Mouse (Mus musculus) kidney, adult 8-10 months (tissue): ENCODE data around the gene Tcf20.
A peak's percentile ranks its signal among the peaks of the same experiment; 100 is the strongest.

Experiments
- DNase-seq, 2 experiments: peaks; one replicate each; pipeline ENCODE4 v3.0.0; 2022

Gene Tcf20

DNA sequence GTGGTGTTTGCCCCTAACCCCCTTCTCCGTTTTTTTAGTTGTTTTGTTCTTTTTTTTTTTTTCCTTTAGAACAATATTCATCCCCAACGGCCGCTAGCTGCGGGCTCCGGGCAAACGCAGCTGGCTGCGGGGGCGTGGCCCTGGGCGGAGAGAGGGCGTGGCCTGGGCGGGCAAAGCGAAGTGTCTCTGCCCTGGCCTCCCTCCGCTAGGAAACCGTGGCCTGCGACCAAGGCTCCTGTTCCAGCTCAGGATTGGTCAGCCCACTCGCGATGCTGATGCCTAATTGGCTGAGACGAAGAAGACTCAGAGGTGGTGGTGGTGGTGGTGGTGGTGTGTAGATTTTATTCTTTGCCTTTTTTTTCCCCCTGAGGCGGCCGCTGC lies at the start of gene Tcf20:
TSS of gene Tcf20 (minus strand) at position 141 of the 381 bp plus-strand sequence.
- peak; percentile 88 to 93 for DNase-seq

DNA sequence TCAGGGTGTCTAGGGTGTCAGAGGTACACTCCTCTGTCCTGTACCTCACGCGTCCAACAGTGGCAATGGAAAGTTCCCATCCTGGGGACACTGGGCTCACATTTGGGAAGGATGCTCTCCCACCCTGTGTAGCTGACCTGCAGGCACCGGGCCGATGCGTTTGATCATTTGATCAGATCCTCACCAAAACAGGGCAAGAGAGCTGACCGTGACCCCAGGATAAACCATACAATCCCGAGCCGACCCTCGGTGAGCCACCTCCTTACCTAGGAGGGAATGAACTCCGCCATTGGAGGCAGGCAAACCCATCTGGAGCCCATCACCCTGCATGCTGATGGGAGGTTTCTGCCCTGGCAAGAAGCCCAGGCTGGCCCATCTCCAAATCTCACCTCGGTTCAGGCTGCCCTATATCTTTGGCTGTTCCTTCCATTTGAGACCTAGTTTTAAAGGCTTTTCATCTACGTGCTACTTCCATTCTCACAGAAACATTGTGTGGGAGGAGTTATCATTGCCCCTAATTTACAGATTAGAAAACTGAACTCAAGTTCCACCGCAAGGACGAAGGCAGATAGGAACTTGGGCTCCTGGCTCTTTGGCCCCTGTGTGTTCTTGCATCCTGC lies 49.3 kb upstream of the Tcf20 start:
- DNase-seq: peak in 1 of 2 experiments; percentile 32

DNA sequence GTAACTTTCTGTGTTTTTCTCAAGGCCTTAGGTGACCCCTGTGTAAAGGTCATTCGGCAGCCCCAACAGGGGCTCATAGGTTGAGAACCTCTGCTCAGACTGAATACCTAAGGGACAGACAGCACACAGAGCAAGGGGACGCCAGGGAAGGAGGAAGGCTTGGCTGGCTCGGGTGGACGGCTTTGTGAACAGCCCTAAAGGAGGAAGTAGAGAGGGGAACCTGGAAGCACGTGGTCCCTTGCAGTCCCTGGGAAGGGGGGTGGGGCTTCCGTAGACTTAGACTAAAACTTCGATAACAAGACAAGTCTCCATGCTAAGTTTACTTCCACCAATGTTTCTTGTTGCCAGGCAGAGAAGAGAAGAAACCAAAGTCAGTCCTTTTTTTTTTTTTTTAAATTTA lies 48.4 kb upstream of the Tcf20 start:
- DNase-seq: no peak

DNA sequence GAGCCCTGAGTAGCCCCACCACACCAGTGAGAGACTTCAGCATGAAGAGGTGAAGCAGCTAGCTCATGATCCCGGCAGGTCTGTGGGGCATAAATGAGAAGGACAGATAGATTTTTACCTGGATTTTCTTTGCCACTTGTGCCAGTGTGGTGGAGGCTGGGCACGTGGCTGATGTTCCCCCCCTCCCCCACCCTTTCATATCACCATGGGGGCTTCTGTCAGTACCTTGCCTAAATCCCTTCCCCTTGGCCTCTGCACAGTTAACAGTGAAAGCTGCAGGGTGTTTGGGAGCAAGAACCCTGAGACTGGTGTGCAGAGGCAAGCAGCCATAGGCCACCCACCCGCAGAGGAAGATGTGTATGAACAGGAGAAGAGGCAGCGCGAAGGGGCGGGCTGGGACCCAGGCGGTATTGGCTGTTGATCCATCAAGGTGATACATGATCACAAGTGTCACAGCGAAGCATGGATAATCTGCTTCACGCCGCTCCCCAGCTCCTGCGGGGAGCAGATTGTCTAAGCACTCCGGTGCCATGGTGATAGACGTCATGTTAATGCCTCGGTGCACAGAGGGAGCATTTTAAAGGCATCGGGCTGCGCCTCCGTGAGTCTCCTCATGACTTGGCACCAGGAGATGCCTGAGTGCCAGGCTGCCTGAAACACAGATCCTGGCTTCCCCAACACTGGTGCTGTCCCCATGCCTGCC lies 46.8 kb upstream of the Tcf20 start:
- DNase-seq: no peak

DNA sequence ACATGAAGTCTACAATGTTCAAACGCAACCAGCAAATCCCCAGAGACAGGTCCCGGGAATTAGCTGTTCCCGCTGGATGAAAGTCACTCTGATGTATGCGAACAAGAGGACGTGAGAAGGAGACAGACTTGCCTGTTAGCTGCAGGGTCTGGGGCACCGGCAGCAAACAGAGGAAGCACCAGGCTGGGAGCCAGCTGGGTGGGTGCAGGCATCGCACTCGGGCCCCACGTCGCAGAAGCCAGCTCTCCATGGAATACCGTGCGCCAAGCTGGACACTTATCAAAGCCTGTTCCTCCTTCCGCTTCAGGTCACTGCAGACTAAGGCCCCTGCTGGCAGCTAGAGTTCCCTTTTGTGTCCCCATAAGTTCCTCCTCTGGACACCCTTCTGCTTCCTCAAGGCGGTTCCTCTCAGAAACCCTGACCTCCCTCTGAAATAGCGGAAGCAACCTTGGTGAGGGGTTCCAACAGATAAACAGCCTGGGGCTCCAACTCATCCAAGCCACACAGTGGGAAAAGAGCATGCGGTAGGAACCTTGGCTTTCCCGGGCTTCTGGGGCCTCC lies 45.4 kb upstream of the Tcf20 start, which contains the start of gene Nfam1:
TSS of gene Nfam1 (minus strand) at position 326 of the 561 bp plus-strand sequence.
- no peak for DNase-seq

DNA sequence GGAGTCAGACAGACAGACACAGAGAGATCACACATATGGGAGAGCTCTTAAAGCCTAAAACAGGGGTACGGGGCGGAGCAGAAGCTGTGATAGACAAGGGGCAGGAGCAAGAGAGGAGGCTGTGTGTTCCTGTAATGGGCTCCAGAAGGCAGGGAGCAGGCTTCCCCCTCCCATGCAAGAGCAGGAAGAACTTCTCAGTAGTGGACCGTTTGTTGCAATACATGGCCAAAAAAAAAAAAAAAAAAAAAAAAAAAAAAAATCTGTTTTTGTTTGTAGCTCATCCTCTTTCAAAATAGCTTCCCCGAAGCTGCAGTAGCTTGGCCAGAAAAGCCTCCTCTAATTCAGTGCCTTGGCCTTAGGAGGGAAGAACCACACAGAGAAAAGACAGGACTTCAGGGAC lies 43.2 kb upstream of the Tcf20 start:
- no peak for DNase-seq

DNA sequence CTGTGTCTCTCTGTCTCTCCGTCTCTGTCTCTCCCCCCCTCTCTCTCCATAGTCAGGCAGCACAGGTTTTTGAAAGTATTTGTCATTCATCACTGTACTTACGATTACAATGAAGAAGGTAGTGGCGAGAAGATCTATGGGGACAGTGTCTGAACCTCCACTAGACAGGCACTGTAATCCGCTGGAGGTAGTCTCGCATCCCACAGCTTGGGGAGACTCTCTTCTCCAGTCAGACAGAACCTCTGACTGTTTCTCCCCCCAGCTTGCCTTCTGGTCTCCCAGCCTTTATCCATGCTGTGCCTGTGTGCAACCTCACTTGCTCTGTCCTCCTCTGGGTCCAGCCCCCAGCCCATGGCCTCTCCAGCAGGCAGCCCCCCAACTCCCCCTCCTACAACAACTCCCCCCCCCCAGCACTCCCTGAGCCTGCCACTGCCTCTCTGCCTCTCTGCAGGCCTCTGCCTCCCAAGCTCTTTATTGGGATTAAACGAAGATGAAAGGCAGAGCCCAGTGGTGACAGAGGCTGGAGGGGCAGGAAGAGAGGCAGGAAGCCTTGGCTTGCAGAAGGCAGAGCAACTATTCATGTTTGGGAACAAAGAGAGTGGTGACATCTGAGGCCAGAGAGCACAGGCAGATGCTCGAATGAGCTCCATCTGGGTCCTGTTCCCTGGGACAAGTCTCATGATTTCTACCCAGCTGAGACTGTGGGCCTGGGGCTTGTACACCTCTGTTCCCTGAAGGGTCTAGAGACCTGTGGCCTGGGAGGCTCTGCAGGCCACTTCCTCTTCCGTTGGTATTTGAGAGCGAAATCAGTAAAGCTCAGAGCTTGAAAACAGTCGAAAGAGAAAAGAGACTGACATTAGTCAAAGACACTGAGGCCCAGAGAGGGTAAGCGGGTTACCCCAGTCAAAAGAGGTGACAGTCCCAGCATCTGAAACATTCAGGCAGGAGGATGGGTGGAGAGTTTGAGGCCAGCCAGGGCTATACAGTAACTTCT lies 42.4 kb upstream of the Tcf20 start:
- no peak for DNase-seq

DNA sequence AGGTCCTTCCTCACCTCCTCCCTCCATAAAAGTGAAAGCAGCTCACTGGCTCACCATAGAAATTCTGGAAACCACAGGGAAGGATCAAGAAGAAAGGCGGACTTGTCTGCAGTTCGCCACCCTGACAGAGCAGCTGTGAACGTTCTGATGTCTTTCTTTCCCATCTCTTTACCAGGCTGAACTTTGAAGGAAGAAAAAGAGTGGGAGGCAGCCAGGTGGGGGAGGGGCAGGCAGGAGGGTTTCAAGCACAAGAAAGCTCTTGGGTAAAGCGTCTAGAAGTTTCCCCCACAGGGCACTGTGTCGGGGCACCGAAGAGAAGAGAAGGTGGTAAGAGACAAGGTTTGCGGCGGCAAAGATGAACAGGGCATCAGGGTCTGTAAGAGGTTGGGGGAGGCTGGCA lies 38.5 kb upstream of the Tcf20 start:
- no peak for DNase-seq

DNA sequence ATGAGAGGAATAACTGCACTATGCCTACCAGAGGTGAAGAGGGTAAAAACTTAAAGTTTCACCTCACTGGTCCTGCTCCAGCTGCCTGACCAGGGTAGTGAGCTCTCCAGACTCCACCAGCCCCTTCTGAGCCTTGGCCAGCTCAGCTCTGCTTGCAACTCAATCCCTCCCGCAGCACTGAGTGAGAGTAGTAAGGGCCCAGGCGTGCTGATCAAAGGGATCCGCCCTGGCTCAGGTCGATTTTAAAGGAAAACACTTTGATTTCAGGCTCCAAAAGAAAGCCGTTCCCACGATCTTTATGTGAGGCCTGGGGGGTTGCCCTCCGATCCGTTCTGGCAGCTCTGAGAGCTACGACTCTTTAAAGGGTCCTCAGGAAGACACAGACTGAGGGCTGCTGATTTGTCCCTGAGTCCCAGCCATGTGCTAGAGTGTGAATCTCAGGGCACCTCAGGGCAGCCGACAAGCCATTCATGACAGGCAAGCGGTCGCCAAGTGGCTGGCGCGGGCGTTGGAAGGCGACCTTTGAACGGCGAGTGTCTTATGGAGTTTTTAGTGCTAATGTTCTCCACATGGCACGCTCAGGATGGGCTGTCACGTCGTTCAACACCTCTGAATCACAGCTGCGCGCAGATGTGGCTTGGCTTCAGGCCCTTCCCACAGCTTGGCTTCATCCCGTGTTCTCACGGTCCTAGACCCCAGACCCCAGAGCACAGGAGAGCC lies 37.5 kb upstream of the Tcf20 start:
- DNase-seq: peak; percentile 28 to 54

DNA sequence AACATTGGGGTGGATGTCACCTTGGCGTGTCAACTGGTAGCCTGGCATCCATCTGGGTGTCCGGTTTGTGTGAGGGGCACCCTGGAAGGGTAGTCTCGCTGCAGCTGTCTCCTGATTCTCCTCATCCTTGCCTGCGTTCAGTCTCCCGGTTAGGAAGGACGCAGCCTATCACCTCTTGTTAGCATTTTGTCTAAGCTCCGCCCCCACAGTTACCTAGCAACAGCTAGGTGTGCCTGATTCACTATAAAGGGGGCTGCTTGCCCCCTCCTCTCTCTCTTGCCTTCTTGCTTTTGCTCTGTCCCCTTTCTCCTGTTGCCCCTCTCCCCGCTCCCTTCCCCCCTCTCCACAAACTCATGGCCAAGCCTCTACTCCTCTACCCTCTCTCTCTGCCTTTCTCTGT lies 35.3 kb upstream of the Tcf20 start:
- DNase-seq: no peak

DNA sequence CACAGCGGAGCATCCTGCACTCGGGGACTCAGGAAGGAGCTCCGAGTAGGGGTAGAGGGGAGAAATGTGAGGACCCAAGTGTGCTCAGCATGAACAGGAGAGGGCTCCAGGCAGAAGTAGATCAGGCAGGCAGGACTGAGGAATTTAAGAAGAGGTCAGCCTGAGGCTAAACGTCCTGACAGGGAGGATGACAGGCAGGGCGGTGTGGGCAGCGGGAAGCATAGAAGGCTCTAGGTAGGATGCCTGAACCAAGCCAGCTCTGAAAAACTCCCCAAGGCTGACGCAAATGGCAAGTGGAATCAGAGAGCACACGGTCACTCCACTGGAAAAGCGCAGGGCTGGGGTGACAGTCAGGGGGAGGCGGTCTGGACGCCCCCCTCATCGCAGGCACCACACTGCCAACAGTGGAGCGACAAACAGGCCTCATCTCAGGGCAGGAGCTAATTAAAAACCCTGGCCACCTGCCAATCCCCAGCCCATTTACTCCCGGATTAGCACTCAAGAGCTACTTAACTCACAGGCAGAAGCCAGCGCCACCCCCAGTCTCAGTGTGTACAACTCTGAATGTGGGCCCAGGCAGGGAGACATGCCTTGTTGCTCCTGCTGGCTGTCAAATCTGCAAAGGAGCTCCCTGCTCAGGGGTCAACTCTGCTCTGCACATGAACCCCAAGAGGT lies 23.5 kb upstream of the Tcf20 start:
- DNase-seq: peak in 1 of 2 experiments; percentile 20

DNA sequence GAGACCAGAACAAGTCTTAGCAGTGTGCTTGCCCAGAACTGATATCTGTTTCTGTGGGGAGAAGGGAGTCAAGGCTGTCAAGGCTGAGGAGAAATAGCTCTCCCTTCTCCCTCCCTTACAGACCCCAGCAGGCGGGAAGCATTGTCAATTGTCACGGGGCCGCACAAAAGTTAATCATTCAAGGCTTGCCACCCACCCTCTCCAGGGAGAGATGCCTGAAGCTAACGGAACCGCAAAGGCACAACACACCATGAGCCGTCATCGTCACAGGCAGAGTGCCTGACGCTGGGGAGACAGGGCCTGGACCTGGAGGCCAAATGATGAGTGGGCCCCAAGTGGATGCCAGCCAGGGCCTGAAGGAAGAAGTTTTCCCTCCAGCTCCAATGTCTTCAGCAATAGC lies 22.8 kb upstream of the Tcf20 start:
- DNase-seq: no peak

DNA sequence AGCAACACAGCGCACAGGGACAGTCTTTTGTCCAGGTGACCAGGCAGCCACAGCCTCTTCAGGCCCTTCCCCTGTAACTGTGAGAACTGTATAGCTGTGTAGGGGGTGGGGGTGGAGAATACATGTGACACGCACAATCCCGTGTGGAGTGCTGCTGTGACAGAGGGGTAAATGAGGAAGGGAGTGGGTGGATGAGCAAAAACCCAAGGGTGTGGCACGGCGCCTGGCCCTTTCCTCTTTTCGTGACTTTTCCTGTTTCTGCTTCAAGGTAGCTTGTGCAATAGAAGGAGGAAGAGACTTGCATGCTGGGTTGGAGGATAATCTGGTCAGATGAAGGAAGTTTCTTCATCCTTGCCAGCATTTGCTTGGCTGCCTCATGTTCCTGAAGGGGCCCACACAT lies 21.9 kb upstream of the Tcf20 start:
- DNase-seq: no peak

DNA sequence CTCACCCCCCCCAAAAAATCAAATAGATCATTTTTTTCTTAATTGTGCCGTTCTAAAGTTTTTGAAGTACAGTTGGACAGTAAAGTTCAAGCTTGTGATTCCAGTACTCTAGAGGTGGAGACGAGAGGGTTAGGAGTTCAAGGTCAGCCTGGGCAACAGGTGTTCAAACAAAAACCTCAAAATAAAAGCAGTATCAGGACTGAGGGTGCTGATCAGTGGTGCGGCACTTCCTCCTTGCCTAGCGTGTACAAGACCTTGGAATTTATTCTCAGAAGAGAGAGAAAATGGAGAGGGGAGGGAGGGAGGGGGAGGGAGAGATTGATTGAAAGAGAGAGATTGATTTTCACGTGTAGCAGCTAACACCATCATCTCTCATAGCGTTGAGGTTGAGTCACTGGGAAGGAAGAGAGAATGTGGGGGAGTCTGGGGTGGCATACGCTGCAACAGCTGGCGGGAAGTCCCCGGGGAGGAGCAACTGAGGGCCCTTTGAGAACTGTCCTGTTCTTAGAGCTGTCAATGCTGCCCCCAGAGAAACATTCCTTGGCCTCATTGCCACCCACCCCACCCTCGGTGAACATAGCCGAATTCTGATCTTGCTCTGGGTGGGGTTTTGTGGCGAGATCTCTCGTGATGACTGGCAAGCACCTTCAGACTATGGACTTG lies 21.2 kb upstream of the Tcf20 start:
- no peak for DNase-seq

DNA sequence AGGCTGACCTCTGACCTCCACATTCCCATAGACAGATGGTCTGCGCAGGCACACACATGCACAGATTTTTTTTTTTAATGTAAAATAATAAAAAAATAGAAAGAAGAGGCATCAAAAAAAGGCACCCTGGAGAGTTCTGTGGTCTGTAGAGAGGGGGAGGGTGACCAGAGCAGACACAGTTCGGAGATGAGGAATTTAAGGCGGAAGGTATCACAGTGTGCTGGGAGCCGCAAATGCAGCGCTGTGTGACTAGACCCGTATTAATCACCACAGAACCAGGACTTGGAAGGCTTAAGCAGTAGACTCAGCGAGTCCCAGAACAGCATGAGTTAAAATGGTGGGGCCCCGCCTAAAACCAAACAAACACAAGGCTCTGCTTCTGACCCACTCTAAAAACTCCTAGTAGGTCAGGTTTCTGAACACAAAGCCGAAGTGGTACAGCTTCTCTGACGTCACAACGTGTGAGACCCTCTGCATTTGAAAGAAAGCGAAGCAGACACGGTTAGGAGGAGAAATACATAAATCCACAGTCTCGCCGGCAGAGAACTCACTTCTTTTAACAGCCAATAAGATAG lies 19.8 kb upstream of the Tcf20 start:
- DNase-seq: no peak

DNA sequence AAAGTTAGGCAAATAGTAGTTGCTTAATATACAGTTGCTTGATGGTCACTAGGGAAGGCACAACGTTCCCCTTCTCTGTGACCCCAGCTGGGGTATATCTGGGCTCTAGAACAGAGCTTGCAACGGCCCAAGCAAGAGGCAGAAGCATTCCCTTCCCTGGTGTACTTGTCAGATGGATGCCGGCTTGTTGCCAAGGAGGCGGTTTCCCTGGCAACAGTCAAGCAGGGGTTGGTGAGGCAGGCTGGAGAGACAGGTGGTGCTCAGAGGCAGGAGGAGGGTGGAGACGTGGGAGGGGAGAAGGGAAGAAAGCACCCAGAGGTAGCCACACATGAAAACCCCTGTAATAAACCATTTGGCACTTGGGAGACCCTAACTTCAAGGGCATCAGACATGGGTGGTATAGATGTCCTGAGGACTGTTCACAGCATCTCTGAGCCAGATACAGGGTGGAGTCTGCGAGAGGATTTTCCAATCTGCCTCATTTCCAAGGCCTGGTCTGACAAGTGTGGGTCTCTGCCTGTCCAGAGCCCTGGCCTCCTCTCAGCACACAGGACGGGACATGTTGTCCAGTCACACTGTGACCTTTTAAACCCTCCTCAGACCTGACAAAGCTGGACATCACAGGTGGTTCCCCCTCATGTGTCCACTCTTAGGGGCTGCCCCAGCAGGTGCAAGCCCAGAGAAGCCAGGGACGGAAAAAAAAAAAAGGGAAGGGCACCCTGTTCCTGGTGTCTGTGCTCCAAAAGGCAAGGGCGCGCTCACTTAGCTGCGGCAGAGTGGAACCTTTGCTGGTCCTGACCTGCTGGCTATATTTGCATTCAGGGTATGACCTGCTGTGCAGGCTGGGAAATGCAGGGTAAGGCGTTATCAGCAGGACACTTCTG lies 15.2 kb upstream of the Tcf20 start:
- no peak for DNase-seq

DNA sequence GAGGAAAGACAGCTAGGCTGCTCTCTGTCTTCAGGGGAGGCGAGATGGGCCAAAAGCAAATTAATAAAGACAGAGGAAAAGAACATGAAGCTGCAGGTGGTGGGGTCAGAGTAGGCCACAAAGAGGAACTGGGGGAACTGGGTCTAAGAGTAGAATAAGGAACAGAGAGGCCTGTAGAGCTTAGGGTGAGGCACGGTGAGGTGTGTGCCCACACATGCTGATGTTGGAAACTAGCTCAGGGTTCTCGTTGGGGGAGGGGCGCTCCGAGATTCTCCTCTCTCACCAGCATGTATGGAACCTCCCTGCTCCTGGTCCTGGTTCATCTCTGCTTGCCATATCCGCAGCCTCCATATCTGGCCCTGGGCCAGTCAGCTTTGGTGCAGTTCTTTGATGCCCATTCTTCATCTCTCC lies 11.1 kb upstream of the Tcf20 start:
- no peak for DNase-seq

DNA sequence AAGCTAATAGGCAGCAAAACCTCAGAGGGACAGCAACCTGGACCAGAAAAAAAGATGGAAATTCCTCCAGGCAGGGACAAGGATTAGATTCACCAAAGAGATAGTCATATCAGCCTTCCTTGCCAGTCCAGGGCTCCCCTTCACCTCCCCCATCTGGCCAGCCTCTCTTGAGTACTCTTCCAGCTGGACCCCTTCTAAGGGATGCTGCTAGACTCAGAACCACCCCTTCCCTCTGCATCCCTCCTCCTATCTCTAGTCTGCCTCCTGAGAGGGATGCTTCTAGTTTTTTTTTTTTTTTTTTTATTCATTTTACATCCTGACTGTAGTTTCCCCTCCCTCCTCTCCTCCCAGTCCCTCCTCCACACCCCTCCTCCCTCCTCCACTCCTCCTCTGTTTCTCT lies 8.8 kb upstream of the Tcf20 start:
- DNase-seq: no peak

DNA sequence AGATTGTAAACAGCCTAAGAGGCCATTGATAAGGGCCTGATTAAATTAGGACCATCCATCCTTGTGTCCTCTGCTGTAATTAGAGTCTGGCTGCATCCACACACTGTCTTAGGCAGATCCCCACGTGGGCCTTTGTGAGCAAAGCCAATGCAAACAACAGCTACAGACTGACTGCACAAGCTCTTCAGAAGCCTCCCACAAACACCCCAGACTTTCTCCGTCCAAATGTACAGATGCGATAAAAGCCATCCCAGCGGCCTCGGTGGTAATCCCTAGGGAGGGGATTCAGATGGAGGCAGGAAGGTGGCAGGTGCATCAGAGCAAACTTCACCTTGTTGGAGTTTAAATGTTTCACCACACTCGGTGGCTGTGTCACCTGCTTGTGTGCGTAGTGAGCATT lies 7.6 kb upstream of the Tcf20 start:
- no peak for DNase-seq

DNA sequence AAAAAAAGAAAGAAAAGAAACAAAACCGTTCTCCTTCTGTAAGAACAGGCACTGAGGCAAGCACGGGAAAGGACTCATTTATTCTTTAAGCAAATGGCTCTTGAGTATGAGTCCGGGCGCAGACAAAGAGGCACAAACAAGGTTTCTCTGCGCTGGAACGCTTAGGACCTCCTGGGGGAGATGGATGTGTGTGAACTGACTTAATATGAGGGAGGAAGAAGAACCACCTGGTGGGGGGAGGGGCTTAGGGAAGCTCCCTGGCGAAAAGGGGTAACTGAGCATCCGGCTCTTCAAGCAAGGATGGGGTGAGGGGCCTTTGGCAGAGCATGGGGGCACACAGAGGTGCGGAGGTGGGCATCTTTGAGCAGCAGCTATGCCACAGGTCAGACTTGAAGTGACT lies 5.2 kb upstream of the Tcf20 start:
- no peak for DNase-seq
